Mouse (Mus musculus) CD4-positive naive resting alpha-beta T cell, adult 57 days (primary cell): ENCODE data around the gene Slc25a5. TPM values are rescaled to one million over a fixed set of nuclear protein-coding genes. Genes with fewer than 3 reads are reported as not detected.

Experiments used
- total RNA-seq: library from RNA; stranded (reverse); gene quantifications from one replicate; pipeline ENCODE4 v1.2.4, GENCODE M21; 2023

Gene Slc25a5
- total RNA-seq = 326 TPM

DNA sequence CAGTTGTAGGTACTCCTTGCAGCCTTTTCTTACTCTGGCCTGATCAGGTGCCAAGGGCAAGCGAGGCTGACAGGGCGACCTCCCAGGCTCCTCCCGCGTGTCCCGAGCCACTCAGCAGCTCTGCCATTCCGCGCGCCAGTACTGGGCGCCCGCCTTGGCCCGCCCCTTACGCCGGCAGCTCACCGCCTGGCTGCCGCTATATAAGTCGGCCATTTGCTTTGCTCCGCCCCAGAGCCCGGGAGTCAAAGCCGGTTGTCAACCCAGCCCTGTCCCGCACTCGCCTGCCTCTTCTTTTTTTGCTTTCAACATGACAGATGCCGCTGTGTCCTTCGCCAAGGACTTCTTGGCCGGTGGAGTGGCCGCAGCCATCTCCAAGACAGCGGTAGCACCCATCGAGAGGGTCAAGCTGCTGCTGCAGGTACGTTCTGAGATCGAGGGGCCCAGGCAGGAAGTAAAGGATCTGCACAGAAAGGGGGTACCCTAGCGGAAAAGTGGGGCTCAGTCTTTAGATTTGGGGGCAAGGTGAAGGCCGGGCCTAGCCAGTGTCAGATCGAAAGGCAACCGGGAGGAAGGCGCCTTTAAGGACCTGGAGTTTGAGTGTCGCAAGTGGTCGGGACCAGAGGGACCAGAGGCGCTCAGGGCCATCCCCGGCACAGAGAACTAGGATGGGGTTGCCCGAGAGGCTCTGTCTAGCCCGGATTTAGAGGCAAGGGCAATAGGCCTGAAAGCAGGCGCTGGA, at the start of gene Slc25a5:
Gene Slc25a5 (plus strand): TSS at position 228 of the 739 bp plus-strand sequence.

Other genes with a start within 250 kb of the Slc25a5 start
- gene Pgrmc1, start 197.4 kb upstream of the Slc25a5 start, total RNA-seq = 54.6 TPM
- 3.8 TPM for gene Akap17b, start 150.3 kb upstream of the Slc25a5 start, total RNA-seq
- not detected for gene Slc25a43, start 52.0 kb upstream of the Slc25a5 start, total RNA-seq
- 71.5 TPM for gene Ube2a, start 78.2 kb downstream of the Slc25a5 start, total RNA-seq
- gene C330007P06Rik, start 78.5 kb downstream of the Slc25a5 start, total RNA-seq = 33.4 TPM
- 15.8 TPM for gene Nkrf, start 107.2 kb downstream of the Slc25a5 start, total RNA-seq
- 151 TPM for gene Sept6, start 196.1 kb downstream of the Slc25a5 start, total RNA-seq